Mouse (Mus musculus) adrenal gland, adult 2 months (tissue): ENCODE data around the gene Zbed5. TPM values are rescaled to one million over a fixed set of nuclear protein-coding genes. Genes with fewer than 3 reads are reported as not detected.
"Not testable (repeated sequence)": the region's sequence is repeated elsewhere in the genome, so short reads cannot be mapped to it uniquely, and the experiment has no call there.

Experiments used
- DNase-seq: peaks from one replicate; pipeline ENCODE4 v3.0.0; 2021
- long read RNA-seq: library from polyadenylated mRNA; stranded (forward); transcript quantifications from one replicate; pipeline ENCODE4 v2.0.0, GENCODE M21; 2021
- polyA plus RNA-seq: library from polyadenylated mRNA; depleted of rRNA; stranded (reverse); fragments of >200 nt; gene quantifications from 2 replicates; pipeline ENCODE4 v1.2.3, GENCODE M21; 2012; rRNA removed
- total RNA-seq, 2 experiments: library from RNA; stranded (reverse); gene quantifications; 2 replicates each; pipeline ENCODE4 v1.2.3; 2021

The Zbed5 gene
- total RNA-seq (1 to 10 TPM; 2.1 to 2.3 TPM), polyA plus RNA-seq (1.1 and 2.2 TPM in 2 replicates)
- long read RNA-seq, partial matches to known transcripts, result 0 of 1 reads
- long read RNA-seq, other reads (novel, unspliced or antisense), result 0 of 1 reads

- DNase-seq, result peak; percentile 92
Measured at GRCm38 (mm10) chr5:129895198-129896088, at the start of gene Zbed5. TSS of gene Zbed5 (plus strand) at chr5:129895723.

GRCm38 (mm10) chr5:129846752-129847557 is 48.6 kb upstream of the Zbed5 start, which contains the start of gene Sumf2:
TSS of gene Sumf2 (plus strand) at chr5:129846986.
- DNase-seq, result peak; percentile 97

GRCm38 (mm10) chr5:129847558-129847820 is 48.0 kb upstream of the Zbed5 start:
- DNase-seq, result no peak

GRCm38 (mm10) chr5:129855163-129855562 is 40.4 kb upstream of the Zbed5 start:
- DNase-seq, result no peak

- no peak for DNase-seq
Measured at GRCm38 (mm10) chr5:129856414-129856813, 39.1 kb upstream of the Zbed5 start.

GRCm38 (mm10) chr5:129862325-129862724 is 33.2 kb upstream of the Zbed5 start:
- no peak for DNase-seq

GRCm38 (mm10) chr5:129864467-129864866 is 31.1 kb upstream of the Zbed5 start:
- DNase-seq, result peak; percentile 54

GRCm38 (mm10) chr5:129865841-129866240 is 29.7 kb upstream of the Zbed5 start:
- no peak for DNase-seq

GRCm38 (mm10) chr5:129869238-129869995 is 26.1 kb upstream of the Zbed5 start:
- DNase-seq, result no peak

- DNase-seq, result no peak
Measured at GRCm38 (mm10) chr5:129871238-129871637, 24.3 kb upstream of the Zbed5 start.

GRCm38 (mm10) chr5:129873942-129874341 is 21.6 kb upstream of the Zbed5 start:
- no peak for DNase-seq

- DNase-seq, result no peak
Measured at GRCm38 (mm10) chr5:129875098-129875497, 20.4 kb upstream of the Zbed5 start.

- peak; percentile 44 for DNase-seq
Measured at GRCm38 (mm10) chr5:129877731-129878455, 17.6 kb upstream of the Zbed5 start.

GRCm38 (mm10) chr5:129878946-129879345 is 16.6 kb upstream of the Zbed5 start:
- DNase-seq, result peak; percentile 92

- no peak for DNase-seq
Measured at GRCm38 (mm10) chr5:129879888-129880287, 15.6 kb upstream of the Zbed5 start.

GRCm38 (mm10) chr5:129886271-129886670 is 9.3 kb upstream of the Zbed5 start:
- peak; percentile 69 for DNase-seq

GRCm38 (mm10) chr5:129886911-129887636 is 8.4 kb upstream of the Zbed5 start, which contains the start of gene Chchd2:
TSS of gene Chchd2 (minus strand) at chr5:129887470.
- DNase-seq, result peak; percentile 96

- DNase-seq, result not testable (repeated sequence)
Measured at GRCm38 (mm10) chr5:129890390-129890789, 5.1 kb upstream of the Zbed5 start.

- no peak for DNase-seq
Measured at GRCm38 (mm10) chr5:129898449-129898848, 2.9 kb downstream of the Zbed5 start, which contains the start of gene Phkg1. TSS of gene Phkg1 (minus strand) at chr5:129898549.

- DNase-seq, result no peak
Measured at GRCm38 (mm10) chr5:129907775-129908174, 12.3 kb downstream of the Zbed5 start.
